Mouse (Mus musculus) embryonic fibroblast, embryonic 13.5 days (primary cell): Measurements from ENCODE around the gene Aes.

Experiments used
- CTCF ChIP-seq: IDR thresholded peaks from 2 replicates; pipeline ENCODE4 v1.5.1; 2011; ENCODE audit warnings: mild to moderate bottlenecking, control low read depth, low read length, moderate library complexity, borderline replicate concordance; ENCODE audit not compliant: insufficient read depth
- POLR2A ChIP-seq: IDR thresholded peaks from 2 replicates; pipeline ENCODE4 v1.6.1; 2011; ENCODE audit warnings: low read depth, mild to moderate bottlenecking, control low read depth, low read length, moderate library complexity

GRCm38 (mm10) chr10:81517227-81517626 is 42.1 kb upstream of the Aes start:
- TF ChIP-seq CTCF (no peak), POLR2A (no peak)
